Mouse (Mus musculus) macrophage (primary cell): ENCODE results near the gene 2010109A12Rik. TPM values are rescaled to one million over a fixed set of nuclear protein-coding genes. Genes with fewer than 3 reads are reported as not detected.

Experiments used
- H3K27ac ChIP-seq: fragments of 350-480 bp; formaldehyde crosslinking; 2 replicates; pipeline ENCODE4 v1.9.0; 2021
- H3K36me3 ChIP-seq: fragments of 350-480 bp; formaldehyde crosslinking; 2 replicates; pipeline ENCODE4 v1.9.0; 2021; ENCODE audit errors: inconsistent target
- H3K4me3 ChIP-seq: fragments of 350-480 bp; formaldehyde crosslinking; 2 replicates; pipeline ENCODE4 v1.9.0; 2021; ENCODE audit errors: inconsistent target
- H3K79me2 ChIP-seq: fragments of 350-480 bp; formaldehyde crosslinking; 2 replicates; pipeline ENCODE4 v1.9.0; 2021; ENCODE audit errors: inconsistent target
- WGBS: methylation state at CpG from one replicate; pipeline ENCODE4 v1.1.7; 2026; ENCODE audit warnings: inconsistent platforms; ENCODE audit not compliant: missing documents; 5-methylcytosine and 5-hydroxymethylcytosine counted together
- polyA plus RNA-seq: library from polyadenylated mRNA; stranded (reverse); fragments of 250-400 nt; gene quantifications from 3 replicates; pipeline ENCODE4 v1.2.4, GENCODE M21; 2018; ENCODE audit warnings: inconsistent platforms

The 2010109A12Rik gene
- polyA plus RNA-seq, 1 experiment from 2014 or later = not detected

GRCm38 (mm10) chr5:93201181-93201580 is 5.1 kb upstream of the 2010109A12Rik start:
- Histone ChIP-seq H3K36me3 (peaks cover 16% of the 10 kb centered on the region), H3K79me2 (peaks cover 73% of the 10 kb centered on the region), H3K4me3 (no peak overlapping the region), H3K27ac (no peak overlapping the region)
- WGBS = 100% methylated on average over 1 of the region's 1 CpGs

GRCm38 (mm10) chr5:93205371-93206108 is 778 bp upstream of the 2010109A12Rik start:
- WGBS = under 1% methylated on average over 56 of the region's 63 CpGs
- Histone ChIP-seq H3K36me3 (peaks cover 10% of the 10 kb centered on the region), H3K27ac (peak overlapping the region; percentile 13; the same call in 1 of the 2 replicates), H3K4me3 (peak overlapping the region; percentile 53), H3K79me2 (peaks cover 50% of the 10 kb centered on the region)

- Histone ChIP-seq H3K27ac (peak overlapping the region; percentile 75), H3K4me3 (peak overlapping the region; percentile 46), H3K36me3 (no peaks in the 10 kb centered on the region), H3K79me2 (peaks cover 37% of the 10 kb centered on the region)
- WGBS = 12% methylated on average over 6 of the region's 6 CpGs
Measured at GRCm38 (mm10) chr5:93207006-93207348, 659 bp downstream of the 2010109A12Rik start.

- Histone ChIP-seq H3K79me2 (peaks cover 31% of the 10 kb centered on the region), H3K36me3 (no peaks in the 10 kb centered on the region), H3K27ac (no peak overlapping the region), H3K4me3 (no peak overlapping the region)
- 75% methylated on average over 1 of the region's 1 CpGs for WGBS
Measured at GRCm38 (mm10) chr5:93207555-93207954, 1.2 kb downstream of the 2010109A12Rik start.

- 92% methylated on average over 3 of the region's 3 CpGs for WGBS
- Histone ChIP-seq H3K79me2 (no peaks in the 10 kb centered on the region), H3K27ac (no peak overlapping the region), H3K36me3 (no peaks in the 10 kb centered on the region), H3K4me3 (no peak overlapping the region)
Measured at GRCm38 (mm10) chr5:93218375-93218774, 12.1 kb downstream of the 2010109A12Rik start.

GRCm38 (mm10) chr5:93221661-93222060 is 15.3 kb downstream of the 2010109A12Rik start:
- WGBS = 73% methylated on average over 3 of the region's 3 CpGs
- H3K79me2 ChIP-seq = no peaks in the 10 kb centered on the region
- no peak overlapping the region for H3K4me3 ChIP-seq
- H3K27ac ChIP-seq = no peak overlapping the region
- H3K36me3 ChIP-seq = no peaks in the 10 kb centered on the region

- H3K27ac ChIP-seq = no peak overlapping the region
- no peaks in the 10 kb centered on the region for H3K79me2 ChIP-seq
- WGBS = 88% methylated on average over 2 of the region's 2 CpGs
- H3K4me3 ChIP-seq = no peak overlapping the region
- no peaks in the 10 kb centered on the region for H3K36me3 ChIP-seq
Measured at GRCm38 (mm10) chr5:93224549-93224948, 18.2 kb downstream of the 2010109A12Rik start.

GRCm38 (mm10) chr5:93227157-93227556 is 20.8 kb downstream of the 2010109A12Rik start:
- Histone ChIP-seq H3K36me3 (no peaks in the 10 kb centered on the region), H3K4me3 (no peak overlapping the region), H3K27ac (no peak overlapping the region), H3K79me2 (no peaks in the 10 kb centered on the region)
- WGBS = 100% methylated on average over 3 of the region's 3 CpGs

- H3K79me2 ChIP-seq = no peaks in the 10 kb centered on the region
- no peak overlapping the region for H3K4me3 ChIP-seq
- WGBS = 51% methylated on average over 2 of the region's 2 CpGs
- H3K36me3 ChIP-seq = no peaks in the 10 kb centered on the region
- no peak overlapping the region for H3K27ac ChIP-seq
Measured at GRCm38 (mm10) chr5:93229527-93229926, 23.2 kb downstream of the 2010109A12Rik start.

- WGBS = 85% methylated on average over 3 of the region's 3 CpGs
- no peak overlapping the region for H3K4me3 ChIP-seq
- no peaks in the 10 kb centered on the region for H3K79me2 ChIP-seq
- H3K36me3 ChIP-seq = no peaks in the 10 kb centered on the region
- no peak overlapping the region for H3K27ac ChIP-seq
Measured at GRCm38 (mm10) chr5:93231721-93232120, 25.4 kb downstream of the 2010109A12Rik start.

- 89% methylated on average over 1 of the region's 2 CpGs for WGBS
- Histone ChIP-seq H3K4me3 (no peak overlapping the region), H3K36me3 (no peaks in the 10 kb centered on the region)
Measured at GRCm38 (mm10) chr5:93232838-93233237, 26.5 kb downstream of the 2010109A12Rik start.

GRCm38 (mm10) chr5:93234130-93234529 is 27.8 kb downstream of the 2010109A12Rik start:
- no peaks in the 10 kb centered on the region for H3K36me3 ChIP-seq
- no peaks in the 10 kb centered on the region for H3K79me2 ChIP-seq
- WGBS = 89% methylated on average over 4 of the region's 4 CpGs
- H3K27ac ChIP-seq = no peak overlapping the region
- no peak overlapping the region for H3K4me3 ChIP-seq

More at GRCm38 (mm10) chr5:93232838-93233237, 26.5 kb downstream of the 2010109A12Rik start:
- H3K27ac ChIP-seq = no peak overlapping the region
- H3K79me2 ChIP-seq = no peaks in the 10 kb centered on the region

- H3K4me3 ChIP-seq = no peak overlapping the region
- H3K27ac ChIP-seq = no peak overlapping the region
- 95% methylated on average over 2 of the region's 2 CpGs for WGBS
- H3K79me2 ChIP-seq = no peaks in the 10 kb centered on the region
- H3K36me3 ChIP-seq = no peaks in the 10 kb centered on the region
Measured at GRCm38 (mm10) chr5:93234605-93235004, 28.3 kb downstream of the 2010109A12Rik start.

- no peak overlapping the region for H3K4me3 ChIP-seq
- no peak overlapping the region for H3K27ac ChIP-seq
- 100% methylated on average over 3 of the region's 3 CpGs for WGBS
- no peaks in the 10 kb centered on the region for H3K79me2 ChIP-seq
- no peaks in the 10 kb centered on the region for H3K36me3 ChIP-seq
Measured at GRCm38 (mm10) chr5:93235888-93236287, 29.6 kb downstream of the 2010109A12Rik start.

GRCm38 (mm10) chr5:93236541-93236940 is 30.2 kb downstream of the 2010109A12Rik start:
- Histone ChIP-seq H3K27ac (no peak overlapping the region), H3K79me2 (no peaks in the 10 kb centered on the region), H3K4me3 (no peak overlapping the region), H3K36me3 (no peaks in the 10 kb centered on the region)
- 89% methylated on average over 4 of the region's 4 CpGs for WGBS
